Mouse (Mus musculus) inflammation-experienced regulatory T-cells, adult 6 months (primary cell): ENCODE data around the gene Zfp819. TPM values are rescaled to one million over a fixed set of nuclear protein-coding genes. Genes with fewer than 3 reads are reported as not detected.
"Not testable (repeated sequence)": the region's sequence is repeated elsewhere in the genome, so short reads cannot be mapped to it uniquely, and the experiment has no call there.

Experiments used
- ATAC-seq: one replicate; pipeline ENCODE4 v1.8.0; 2017
- polyA plus RNA-seq, 3 experiments: library from polyadenylated mRNA; unstranded; fragments of 100-300 nt; shearing (Covaris generic); gene quantifications; one replicate each; pipeline ENCODE4 v1.2.1; 2017

The Zfp819 gene
- polyA plus RNA-seq, 3 experiments from 2014 or later, result not detected

DNA sequence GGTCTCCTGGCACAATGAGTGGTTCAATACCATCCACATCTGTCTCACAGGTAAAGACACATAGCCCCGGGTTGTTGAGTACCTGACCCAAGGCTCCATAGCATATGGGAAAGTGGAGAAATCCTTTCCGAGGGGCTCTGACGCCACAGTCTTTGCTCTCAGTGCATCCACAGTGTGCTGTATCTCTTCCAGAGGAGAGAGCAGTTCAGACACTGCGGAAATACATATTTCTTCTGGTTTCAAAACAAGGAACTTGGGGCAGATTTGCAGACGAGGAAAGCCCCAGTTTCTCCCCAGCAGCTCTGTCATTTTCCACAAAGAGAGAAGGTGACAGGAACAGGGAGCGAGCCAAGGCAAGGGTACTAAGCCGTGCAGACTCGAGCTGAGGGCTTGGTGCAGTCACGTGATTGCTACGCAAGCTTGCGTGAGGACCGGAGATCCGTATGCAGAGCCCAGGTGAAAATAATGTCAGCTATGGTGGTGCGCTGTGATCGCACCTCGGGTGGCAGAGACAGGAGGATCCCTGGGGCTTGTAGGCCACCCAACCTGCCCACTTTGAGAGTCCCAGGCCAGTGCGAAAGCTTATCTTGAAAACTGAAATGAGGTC lies 36.2 kb downstream of the Zfp819 start:
- ATAC-seq, result no peak

DNA sequence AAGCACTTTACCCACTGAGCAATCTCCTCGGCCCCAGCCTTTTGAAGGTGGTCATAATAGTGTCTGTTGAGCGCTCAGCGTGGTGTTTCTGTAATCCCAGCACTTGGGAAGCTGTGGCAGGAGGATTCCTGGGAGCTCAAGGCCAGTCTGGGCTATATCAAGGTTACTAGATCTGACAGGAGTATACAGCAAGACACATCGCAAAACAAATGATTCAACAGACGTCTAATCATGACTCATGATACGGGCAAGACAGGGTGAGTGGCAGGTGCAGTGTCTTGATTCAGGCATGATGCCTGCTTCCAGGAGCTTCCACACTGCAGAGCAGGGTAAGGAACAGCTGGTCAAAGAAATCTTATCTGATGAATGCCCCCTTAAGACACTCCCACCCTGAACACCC lies 45.7 kb downstream of the Zfp819 start:
- ATAC-seq, result no peak

DNA sequence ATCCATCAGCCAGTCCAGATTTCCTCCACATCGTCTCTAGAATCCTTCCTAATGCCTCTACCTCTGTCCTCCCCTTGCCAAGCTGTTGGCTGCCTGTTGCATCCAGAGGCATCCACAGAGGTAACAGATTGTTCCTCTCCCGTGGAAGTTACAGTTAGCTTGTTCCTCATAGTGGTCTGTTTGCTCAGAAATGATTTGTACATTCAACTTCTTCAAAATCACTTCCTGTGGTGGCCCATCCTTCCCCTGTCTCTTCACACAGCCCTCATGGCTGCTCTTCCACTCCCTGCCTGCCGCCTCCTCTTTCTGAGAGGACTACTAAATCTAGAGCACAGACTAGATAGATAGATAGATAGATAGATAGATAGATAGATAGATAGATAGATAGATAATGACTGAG lies 47.5 kb downstream of the Zfp819 start:
- ATAC-seq, result no peak

DNA sequence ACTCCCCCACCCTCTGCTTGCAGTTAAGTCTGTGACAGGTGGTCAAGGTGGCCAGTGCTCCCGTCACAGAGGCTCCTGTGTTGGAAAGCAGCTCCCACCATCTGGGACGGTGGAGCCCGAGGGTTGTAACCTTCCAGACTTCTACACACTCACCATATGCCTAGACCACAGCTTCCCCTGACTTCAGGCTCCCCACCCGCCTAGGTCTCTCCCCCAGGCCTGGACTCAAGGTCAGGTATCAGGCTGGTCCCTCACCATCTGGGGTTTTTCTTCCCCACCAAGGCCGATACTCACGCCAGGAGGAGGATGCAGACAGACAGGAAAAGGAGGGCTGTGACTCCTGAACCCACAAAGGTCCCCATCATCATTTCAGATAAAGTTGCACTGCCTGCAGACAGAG lies 49.3 kb downstream of the Zfp819 start:
- no peak for ATAC-seq

DNA sequence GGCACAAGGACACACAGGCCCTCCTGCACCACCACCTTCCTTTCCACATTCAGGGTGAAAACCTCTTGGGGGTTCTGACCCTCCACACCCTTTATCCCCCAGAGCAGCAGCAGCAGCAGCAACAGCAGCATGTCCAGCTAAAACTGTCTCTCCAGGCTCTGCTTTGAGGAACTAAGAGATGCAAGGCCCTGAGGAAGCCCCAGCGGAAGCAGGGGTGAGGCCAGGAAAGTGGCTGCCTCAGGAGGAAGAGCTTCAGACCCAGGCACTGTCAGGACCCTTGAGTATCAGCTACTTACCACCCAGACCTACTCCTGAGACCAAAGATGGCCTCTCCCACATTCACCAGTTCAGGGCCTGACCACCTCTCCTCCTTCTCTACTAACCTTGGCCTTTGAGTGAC lies 53.0 kb downstream of the Zfp819 start, which contains the start of gene Siglece:
Gene Siglece, minus strand, starts transcription at position 160 of the 400 bp plus-strand sequence.
- ATAC-seq, result no peak

DNA sequence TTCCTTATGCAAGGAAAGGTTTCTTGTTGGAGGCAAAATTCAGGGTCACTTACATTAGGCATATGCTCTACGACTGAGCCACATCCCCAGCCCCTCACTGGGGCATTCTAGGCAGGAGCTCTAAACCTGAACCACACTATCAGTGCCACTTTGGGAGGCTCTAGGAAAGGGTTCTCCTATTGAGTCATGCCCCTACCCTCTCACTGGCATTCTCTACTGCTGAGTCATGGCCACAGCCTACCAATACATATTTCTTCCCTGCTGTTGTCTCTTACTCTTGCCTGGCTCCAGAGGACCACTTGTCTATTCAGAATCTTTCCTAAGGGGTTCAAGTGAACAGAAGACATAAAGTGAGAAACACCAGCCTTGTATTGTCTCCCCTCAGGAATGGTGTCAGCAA lies 55.8 kb downstream of the Zfp819 start:
- no peak for ATAC-seq

DNA sequence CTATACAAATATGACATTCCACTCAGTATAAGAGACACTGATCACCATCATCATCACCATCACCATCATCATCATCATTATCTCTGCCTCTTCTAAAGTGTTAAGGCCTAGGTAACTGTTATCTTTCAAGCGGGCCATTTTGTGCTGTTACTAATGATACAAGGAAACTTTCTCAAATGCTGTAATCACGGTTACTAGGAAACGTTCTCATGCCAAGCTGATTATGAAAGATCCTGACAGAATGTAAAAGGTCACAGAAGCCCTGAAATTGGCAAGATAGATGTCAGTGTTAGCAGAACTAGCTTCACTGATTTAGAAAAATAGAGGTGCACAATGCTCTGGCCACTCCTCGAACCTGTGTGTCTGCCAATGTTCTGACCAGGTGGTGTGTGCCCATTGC lies 60.3 kb downstream of the Zfp819 start:
- ATAC-seq, result not testable (repeated sequence)

Other genes with a start within 250 kb of the Zfp819 start
- gene Siglecg, start 199.0 kb upstream of the Zfp819 start, polyA plus RNA-seq, result 1 to 10 TPM in 2 of 3 experiments, not detected in 1; 1.5 to 2.0 TPM
- not detected for gene Lim2, start 179.5 kb upstream of the Zfp819 start, polyA plus RNA-seq
- 1,000 to 10,000 TPM in 1 of 3 experiments, 100 to 1,000 TPM in 2; 132 to 2,523 (median 190) TPM for gene Nkg7, start 170.1 kb upstream of the Zfp819 start, polyA plus RNA-seq
- gene Cldnd2, start 166.4 kb upstream of the Zfp819 start, polyA plus RNA-seq, result under 1 TPM in 1 of 3 experiments, not detected in 2; 0.80 TPM
- 100 to 1,000 TPM; 173 to 290 (median 214) TPM for gene Etfb, start 163.1 kb upstream of the Zfp819 start, polyA plus RNA-seq
- gene Gm45233, start 163.0 kb upstream of the Zfp819 start, polyA plus RNA-seq, result not detected
- 1 to 10 TPM; 2.4 to 6.8 (median 2.9) TPM for gene Vsig10l, start 144.0 kb upstream of the Zfp819 start, polyA plus RNA-seq
- under 1 TPM in 2 of 3 experiments, not detected in 1; 0.15 to 0.36 TPM for gene Iglon5, start 117.1 kb upstream of the Zfp819 start, polyA plus RNA-seq
- not detected for gene 4931406B18Rik, start 101.2 kb upstream of the Zfp819 start, polyA plus RNA-seq
- gene Cd33, start 62.7 kb upstream of the Zfp819 start, polyA plus RNA-seq, result under 1 TPM in 1 of 3 experiments, not detected in 2; 0.39 TPM
- 1 to 10 TPM; 2.8 to 4.3 (median 3.3) TPM for gene Zfp658, start 44.9 kb upstream of the Zfp819 start, polyA plus RNA-seq
- 10 to 100 TPM; 10.7 to 11.7 (median 11.7) TPM for gene Zfp719, start 27.6 kb upstream of the Zfp819 start, polyA plus RNA-seq
- gene Ceacam18, start 27.5 kb downstream of the Zfp819 start, polyA plus RNA-seq, result not detected
- gene Siglece, start 53.0 kb downstream of the Zfp819 start, polyA plus RNA-seq, result under 1 TPM; 0.45 to 0.78 (median 0.51) TPM
- gene Ctu1, start 64.8 kb downstream of the Zfp819 start, polyA plus RNA-seq, result 1 to 10 TPM; 1.1 to 2.0 (median 1.3) TPM
- gene Klk14, start 83.2 kb downstream of the Zfp819 start, polyA plus RNA-seq, result not detected
- under 1 TPM in 1 of 3 experiments, not detected in 2; 0.38 TPM for gene Klk13, start 105.4 kb downstream of the Zfp819 start, polyA plus RNA-seq
- gene Klk12, start 161.7 kb downstream of the Zfp819 start, polyA plus RNA-seq, result not detected
- gene Klk11, start 167.4 kb downstream of the Zfp819 start, polyA plus RNA-seq, result under 1 TPM in 1 of 3 experiments, not detected in 2; 0.46 TPM
- gene Klk10, start 173.9 kb downstream of the Zfp819 start, polyA plus RNA-seq, result under 1 TPM in 1 of 3 experiments, not detected in 2; 0.73 TPM
- gene Klk9, start 184.7 kb downstream of the Zfp819 start, polyA plus RNA-seq, result not detected
- gene Klk8, start 190.4 kb downstream of the Zfp819 start, polyA plus RNA-seq, result 100 to 1,000 TPM; 127 to 173 (median 148) TPM
- gene Klk7, start 204.1 kb downstream of the Zfp819 start, polyA plus RNA-seq, result under 1 TPM in 1 of 3 experiments, not detected in 2; 0.17 TPM
- gene Klk6, start 217.3 kb downstream of the Zfp819 start, polyA plus RNA-seq, result under 1 TPM in 1 of 3 experiments, not detected in 2; 0.52 TPM
- gene Klk5, start 234.8 kb downstream of the Zfp819 start, polyA plus RNA-seq, result not detected